Mouse (Mus musculus): ENCODE results near the gene Zyg11a.

- TF ChIP-seq ZNF384 (IDR thresholded peaks at IDR 0.05; ENCODE audit: low read depth, low read length) (no peak), HCFC1 (IDR thresholded peaks at IDR 0.05; ENCODE audit: borderline replicate concordance, insufficient read depth, low read length) (no peak), CHD2 (IDR thresholded peaks at IDR 0.05; ENCODE audit: low read depth, low read length) (no peak), ZC3H11A (IDR thresholded peaks at IDR 0.05; ENCODE audit: borderline replicate concordance, low read depth, low read length) (no peak), MAFK (IDR thresholded peaks at IDR 0.05; ENCODE audit: insufficient read depth, low read depth, low read length) (no peak)
These were observed 25.0 kb downstream of the Zyg11a start for GRCm38 (mm10) chr4:108192821-108193323.
